Mouse (Mus musculus) liver, adult 2 months (tissue): ENCODE measurements at regions not wholly inside any gene's neighbourhood (a gene's known extent, or its start where the extent isn't known, plus 50 kb on each side); places are given as distances from the start of the nearest gene placed in this dataset.

Source experiments
- CTCF ChIP-seq: fragments of 200-500 bp; IDR thresholded peaks from 2 replicates; pipeline ENCODE4 v1.5.1; 2011; ENCODE audit warnings: low read depth, low read length, control low read depth
- POLR2A ChIP-seq: fragments of 200-500 bp; IDR thresholded peaks from 2 replicates; pipeline ENCODE4 v1.6.1; 2011; ENCODE audit warnings: low read length, control low read depth; ENCODE audit not compliant: insufficient read depth; ENCODE audit errors: extremely low read depth

GRCm38 (mm10) chr1:137802119-137802518, 373.4 kb downstream of the Ptprc start:
- TF ChIP-seq POLR2A (no peak), CTCF (no peak)
